21 mouse cellular contexts compared by ENCODE assay signal in genomic region chr15:98315703-98316102, GRCm38 (mm10). TPM values are rescaled to one million over a fixed set of nuclear protein-coding genes. Genes with fewer than 3 reads are reported as not detected.
DNase-seq lines count a peak whose midpoint lies in the region; ATAC-seq and TF ChIP-seq lines count a peak whose summit lies in the region.
"Had no signal": no experiment of that assay in that cellular context is flagged by ENCODE, and none has a peak within 500 bp of the region (broad histone marks: within the 10 kb centered on the region; RNA-seq: fewer than 3 reads in every experiment).

No protein-coding gene starts in this region.

- TF ChIP-seq POLR2A in kidney, adult 2 months (IDR thresholded peaks at IDR 0.05; ENCODE audit: low read depth, low read length) = no peak
- no peak for TF ChIP-seq POLR2A in ES-Bruce4 (IDR thresholded peaks at IDR 0.05; ENCODE audit: insufficient read depth, low read length)

- H3K9me3 ChIP-seq in kidney, embryonic 14.5 days (ENCODE audit: control insufficient read depth, low read length) = no peaks in the 10 kb centered on the region
- no peaks in the 10 kb centered on the region for H3K9me3 ChIP-seq in ES-Bruce4 (replicated peaks; ENCODE audit: control insufficient read depth, insufficient read depth, low read length, poor library complexity, severe bottlenecking)
- no peaks in the 10 kb centered on the region for H3K9me3 ChIP-seq in midbrain, embryonic 10.5 days (replicated peaks)
- H3K9me3 ChIP-seq: embryonic facial prominence, embryonic 10.5 days; limb, embryonic 10.5 days had no signal

- no peak overlapping the region for H3K9ac ChIP-seq in kidney, embryonic 14.5 days (ENCODE audit: low read depth, low read length)
- H3K9ac ChIP-seq in ES-Bruce4 (ENCODE audit: low read depth, poor library complexity, severe bottlenecking) = no peak overlapping the region
- H3K9ac ChIP-seq: hindbrain, embryonic 14.5 days had no signal

- TF ChIP-seq EP300 in ES-Bruce4 (IDR thresholded peaks at IDR 0.05; ENCODE audit: insufficient read depth, low read depth, low read length) = no peak

- H3K4me2 ChIP-seq in kidney, embryonic 14.5 days (replicated peaks; ENCODE audit: low read depth, low read length) = no peak overlapping the region
- H3K4me2 ChIP-seq: hindbrain, embryonic 14.5 days had no signal

- intact Hi-C loops in left cerebral cortex, adult 2 months (cut with DNase I) = no loop called here

- ATAC-seq in kidney, embryonic 14.5 days (ENCODE audit: low FRiP score, low TSS enrichment) = no peak

- peak; percentile 9 for DNase-seq in kidney, adult 2 months
- DNase-seq in A20 (ENCODE audit: low read depth, low spot score) = peak; percentile 43
- DNase-seq in induced T-regulatory cell, adult 2 months (ENCODE audit: low read depth) = peak; percentile 28
- no peak for DNase-seq in left cerebral cortex, adult 2 months (ENCODE audit: extremely low spot score in 1 of 2, low spot score in 2 of 2)
- no peak for DNase-seq in cerebellum, adult 9-11 months
- no peak for DNase-seq in midbrain, embryonic 10.5 days (ENCODE audit: low spot score)
- DNase-seq: cerebellum, postnatal 25 days had no signal

- no peak overlapping the region for H3K27ac ChIP-seq in kidney, adult 2 months (ENCODE audit: insufficient read depth, low read depth, low read length)
- no peak overlapping the region for H3K27ac ChIP-seq in kidney, embryonic 14.5 days (ENCODE audit: low read depth, low read length)
- H3K27ac ChIP-seq in ES-Bruce4 (ENCODE audit: insufficient read depth, low read length) = no peak overlapping the region
- no peak overlapping the region for H3K27ac ChIP-seq in left cerebral cortex, adult 2 months
- no peak overlapping the region for H3K27ac ChIP-seq in midbrain, embryonic 10.5 days (replicated peaks)
- H3K27ac ChIP-seq: embryonic facial prominence, embryonic 10.5 days; hindbrain, embryonic 14.5 days; limb, embryonic 10.5 days had no signal

- H3K36me3 ChIP-seq in kidney, adult 2 months (ENCODE audit: control insufficient read depth, insufficient read depth, low read length) = no peaks in the 10 kb centered on the region
- H3K36me3 ChIP-seq in kidney, embryonic 14.5 days (ENCODE audit: control insufficient read depth, insufficient read depth, low read length) = no peaks in the 10 kb centered on the region
- no peaks in the 10 kb centered on the region for H3K36me3 ChIP-seq in ES-Bruce4 (ENCODE audit: control insufficient read depth, insufficient read depth, low read length, poor library complexity, severe bottlenecking)
- H3K36me3 ChIP-seq in midbrain, embryonic 10.5 days = no peaks in the 10 kb centered on the region
- H3K36me3 ChIP-seq: embryonic facial prominence, embryonic 10.5 days; limb, embryonic 10.5 days had no signal

- H3K4me3 ChIP-seq in kidney, adult 2 months (ENCODE audit: insufficient read depth, low read depth, low read length) = no peak overlapping the region
- no peak overlapping the region for H3K4me3 ChIP-seq in kidney, embryonic 14.5 days (ENCODE audit: low read length)
- no peak overlapping the region for H3K4me3 ChIP-seq in ES-Bruce4 (ENCODE audit: low read depth, low read length)
- no peak overlapping the region for H3K4me3 ChIP-seq in left cerebral cortex, adult 2 months
- no peak overlapping the region for H3K4me3 ChIP-seq in midbrain, embryonic 10.5 days
- H3K4me3 ChIP-seq: embryonic facial prominence, embryonic 10.5 days; limb, embryonic 10.5 days; myocyte had no signal

- no peak for TF ChIP-seq CTCF in kidney, adult 2 months (conservative IDR thresholded peaks at IDR 0.05; ENCODE audit: insufficient read depth, insufficient read length, low read depth, low read length)
- peak; percentile 19 for TF ChIP-seq CTCF in ES-Bruce4 (IDR thresholded peaks at IDR 0.05; ENCODE audit: low read depth, low read length)
- no peak; the same call in 1 of the 2 replicates for TF ChIP-seq CTCF in left cerebral cortex, adult 2 months (IDR thresholded peaks at IDR 0.05)

- 45% methylated on average over 6 of the region's 6 CpGs for WGBS in kidney, adult 2 months
- 59% methylated on average over 6 of the region's 6 CpGs for WGBS in kidney, embryonic 14.5 days
- 56% methylated on average over 6 of the region's 6 CpGs for WGBS in midbrain, embryonic 10.5 days

- H3K4me1 ChIP-seq in kidney, adult 2 months (ENCODE audit: control insufficient read depth, insufficient read depth, low read length) = no peaks in the 10 kb centered on the region
- H3K4me1 ChIP-seq in kidney, embryonic 14.5 days (ENCODE audit: control insufficient read depth, insufficient read depth, low read length) = no peaks in the 10 kb centered on the region
- H3K4me1 ChIP-seq in ES-Bruce4 (ENCODE audit: control insufficient read depth, insufficient read depth, low read length) = no peaks in the 10 kb centered on the region
- no peaks in the 10 kb centered on the region for H3K4me1 ChIP-seq in midbrain, embryonic 10.5 days
- H3K4me1 ChIP-seq: embryonic facial prominence, embryonic 10.5 days; limb, embryonic 10.5 days had no signal

- H3K27me3 ChIP-seq in kidney, adult 2 months (replicated peaks; ENCODE audit: control insufficient read depth, insufficient read depth, low read length) = no peaks in the 10 kb centered on the region
- H3K27me3 ChIP-seq in kidney, embryonic 14.5 days (ENCODE audit: control insufficient read depth, insufficient read depth, low read length) = no peaks in the 10 kb centered on the region
- H3K27me3 ChIP-seq in ES-Bruce4 (ENCODE audit: control insufficient read depth, insufficient read depth, low read length, poor library complexity, severe bottlenecking) = no peaks in the 10 kb centered on the region
- no peaks in the 10 kb centered on the region for H3K27me3 ChIP-seq in midbrain, embryonic 10.5 days (ENCODE audit: low read depth, poor library complexity, severe bottlenecking)

RNA-seq across cellular contexts. Expression of gene Olfr285, which starts 1.4 kb away (rescaled TPM):
- not detected in 2 replicates for polyA plus RNA-seq in kidney, adult 2 months (2012; rRNA removed)
- polyA plus RNA-seq in kidney, embryonic 14.5 days (2014; fragmentation: Nextera tagmentation; extraction: Ambion mirVana) = not detected in 2 replicates
- polyA plus RNA-seq in ES-Bruce4 (2011; ENCODE audit: insufficient read depth, insufficient read length, low read depth, missing spikeins) = not detected in 2 replicates
- total RNA-seq in left cerebral cortex, adult 2 months (2021) = not detected
- not detected in 2 replicates for polyA plus RNA-seq in midbrain, embryonic 10.5 days (2016; fragmentation: Nextera tagmentation; extraction: Ambion mirVana)
- total RNA-seq: adrenal gland, adult 18-20 months; layer of hippocampus, postnatal 10 days; megakaryocyte-erythroid progenitor cell, adult 5-6 weeks had no signal
- polyA plus RNA-seq: embryonic facial prominence, embryonic 10.5 days; frontal cortex, adult 2 months; gonadal fat pad, adult 2 months; heart, postnatal 0 days; hindbrain, embryonic 14.5 days; kidney, embryonic 16.5 days; limb, embryonic 10.5 days; liver, embryonic 16.5 days; myocyte had no signal

RNA-seq across cellular contexts. Expression of gene Zfp641, which starts 19.7 kb away (rescaled TPM):
- 3.0 and 3.1 TPM in 2 replicates for polyA plus RNA-seq in kidney, adult 2 months (2012; rRNA removed)
- polyA plus RNA-seq in kidney, embryonic 14.5 days (2014; fragmentation: Nextera tagmentation; extraction: Ambion mirVana) = 0.47 and 1.3 TPM in 2 replicates
- 0.18 and 0.52 TPM in 2 replicates for polyA plus RNA-seq in ES-Bruce4 (2011; ENCODE audit: insufficient read depth, insufficient read length, low read depth, missing spikeins)
- 1 to 10 TPM; 6.6 to 8.0 TPM for total RNA-seq in left cerebral cortex, adult 2 months (2021)
- 1.2 and 1.7 TPM in 2 replicates for polyA plus RNA-seq in midbrain, embryonic 10.5 days (2016; fragmentation: Nextera tagmentation; extraction: Ambion mirVana)
- total RNA-seq: megakaryocyte-erythroid progenitor cell, adult 5-6 weeks had no signal
- polyA plus RNA-seq: myocyte had no signal

RNA-seq across cellular contexts. Expression of gene Olfr284, which starts 25.1 kb away (rescaled TPM):
- polyA plus RNA-seq in kidney, adult 2 months (2012; rRNA removed) = not detected in 2 replicates
- polyA plus RNA-seq in kidney, embryonic 14.5 days (2014; fragmentation: Nextera tagmentation; extraction: Ambion mirVana) = not detected in 2 replicates
- not detected in 2 replicates for polyA plus RNA-seq in ES-Bruce4 (2011; ENCODE audit: insufficient read depth, insufficient read length, low read depth, missing spikeins)
- not detected for total RNA-seq in left cerebral cortex, adult 2 months (2021)
- polyA plus RNA-seq in midbrain, embryonic 10.5 days (2016; fragmentation: Nextera tagmentation; extraction: Ambion mirVana) = not detected in 2 replicates
- total RNA-seq: adrenal gland, adult 18-20 months; layer of hippocampus, postnatal 10 days; megakaryocyte-erythroid progenitor cell, adult 5-6 weeks had no signal
- polyA plus RNA-seq: embryonic facial prominence, embryonic 10.5 days; frontal cortex, adult 2 months; gonadal fat pad, adult 2 months; heart, postnatal 0 days; hindbrain, embryonic 14.5 days; kidney, embryonic 16.5 days; limb, embryonic 10.5 days; liver, embryonic 16.5 days; myocyte had no signal

RNA-seq across cellular contexts. Expression of gene H1fnt, which starts 58.6 kb away (rescaled TPM):
- polyA plus RNA-seq in kidney, adult 2 months (2012; rRNA removed) = 0.06 and 0.14 TPM in 2 replicates
- not detected in 2 replicates for polyA plus RNA-seq in kidney, embryonic 14.5 days (2014; fragmentation: Nextera tagmentation; extraction: Ambion mirVana)
- polyA plus RNA-seq in ES-Bruce4 (2011; ENCODE audit: insufficient read depth, insufficient read length, low read depth, missing spikeins) = not detected in 2 replicates
- not detected for total RNA-seq in left cerebral cortex, adult 2 months (2021)
- polyA plus RNA-seq in midbrain, embryonic 10.5 days (2016; fragmentation: Nextera tagmentation; extraction: Ambion mirVana) = not detected in 2 replicates
- total RNA-seq: adrenal gland, adult 18-20 months; layer of hippocampus, postnatal 10 days; megakaryocyte-erythroid progenitor cell, adult 5-6 weeks had no signal
- polyA plus RNA-seq: embryonic facial prominence, embryonic 10.5 days; frontal cortex, adult 2 months; heart, postnatal 0 days; hindbrain, embryonic 14.5 days; kidney, embryonic 16.5 days; limb, embryonic 10.5 days; liver, embryonic 16.5 days; myocyte had no signal

Comparison
In these comparisons a context has a peak if more than half of its experiments do, and no peak if none do; other contexts are left out.
1. DNase-seq: peak in kidney, adult 2 months (single experiment), A20 (single experiment) and induced T-regulatory cell, adult 2 months (single experiment); none in left cerebral cortex, adult 2 months (0 of 2), cerebellum, adult 9-11 months (single experiment) and midbrain, embryonic 10.5 days (single experiment).